Mouse (Mus musculus) hindbrain, embryonic 15.5 days (tissue): Measurements from ENCODE around the gene Kazn. TPM values are rescaled to one million over a fixed set of nuclear protein-coding genes. Genes with fewer than 3 reads are reported as not detected.

ENCODE experiments used
- ATAC-seq: fragments of 200-750 bp; cut with Nextera tagmentation; 2 replicates; pipeline ENCODE4 v1.8.0; 2017; ENCODE audit warnings: low read depth, moderate number of reproducible peaks, moderate TSS enrichment; ENCODE audit not compliant: low FRiP score
- H3K27ac ChIP-seq: fragments of 300-500 bp; sonication (generic); replicated peaks from 2 replicates; pipeline ENCODE4 v1.5.1; 2015; ENCODE audit warnings: mild to moderate bottlenecking, inconsistent platforms
- H3K27me3 ChIP-seq: fragments of 300-500 bp; sonication (generic); 2 replicates; pipeline ENCODE4 v1.6.1; 2015; ENCODE audit warnings: control low read depth, inconsistent platforms
- H3K36me3 ChIP-seq: fragments of 300-500 bp; sonication (generic); 2 replicates; pipeline ENCODE4 v1.6.1; 2015; ENCODE audit warnings: control low read depth, inconsistent platforms
- H3K4me1 ChIP-seq: fragments of 300-500 bp; sonication (generic); replicated peaks from 2 replicates; pipeline ENCODE4 v1.6.1; 2015; ENCODE audit warnings: control low read depth, inconsistent platforms
- H3K4me2 ChIP-seq: fragments of 300-500 bp; sonication (generic); 2 replicates; pipeline ENCODE4 v1.6.1; 2015; ENCODE audit warnings: moderate library complexity, mild to moderate bottlenecking, inconsistent platforms
- H3K4me3 ChIP-seq: fragments of 300-500 bp; sonication (generic); 2 replicates; pipeline ENCODE4 v1.5.1; 2015; ENCODE audit warnings: mild to moderate bottlenecking, inconsistent platforms
- H3K9ac ChIP-seq: fragments of 300-500 bp; sonication (generic); 2 replicates; pipeline ENCODE4 v1.6.1; 2015; ENCODE audit warnings: inconsistent platforms
- H3K9me3 ChIP-seq: fragments of 300-500 bp; sonication (generic); 2 replicates; pipeline ENCODE4 v1.6.1; 2016; ENCODE audit warnings: control low read depth, inconsistent platforms
- WGBS: fragments of 180-500 bp; shearing (Covaris S2); methylation state at CpG from one replicate; pipeline ENCODE4 v1.1.7; 2015; 5-methylcytosine and 5-hydroxymethylcytosine counted together
- polyA plus RNA-seq: library from polyadenylated mRNA; unstranded; fragments of >200 nt; fragmentation: Nextera tagmentation; extraction: Ambion mirVana; gene quantifications from 2 replicates; pipeline ENCODE4 v1.2.1, GENCODE M21; 2015

Kazn gene
- polyA plus RNA-seq, 1 experiment from 2014 or later: 29.7 TPM

GRCm38 (mm10) chr4:142217048-142217447 is 22.2 kb downstream of the Kazn start:
- no peak overlapping the region for H3K9ac ChIP-seq
- peaks cover 36% of the 10 kb centered on the region for H3K4me1 ChIP-seq
- no peak overlapping the region for H3K4me3 ChIP-seq
- H3K4me2 ChIP-seq: no peak overlapping the region
- H3K9me3 ChIP-seq: no peaks in the 10 kb centered on the region
- WGBS: 89% methylated on average over 6 of the region's 6 CpGs
- ATAC-seq: no peak
- H3K36me3 ChIP-seq: no peaks in the 10 kb centered on the region
- no peaks in the 10 kb centered on the region for H3K27me3 ChIP-seq
- no peak overlapping the region for H3K27ac ChIP-seq

GRCm38 (mm10) chr4:142215760-142216159 is 23.4 kb downstream of the Kazn start:
- WGBS: 79% methylated on average over 7 of the region's 7 CpGs
- Histone ChIP-seq H3K27ac (no peak overlapping the region), H3K4me1 (peaks cover 26% of the 10 kb centered on the region), H3K36me3 (no peaks in the 10 kb centered on the region), H3K4me2 (no peak overlapping the region), H3K4me3 (no peak overlapping the region), H3K27me3 (no peaks in the 10 kb centered on the region), H3K9ac (no peak overlapping the region), H3K9me3 (no peaks in the 10 kb centered on the region)
- no peak for ATAC-seq

- peaks cover 26% of the 10 kb centered on the region for H3K4me1 ChIP-seq
- H3K36me3 ChIP-seq: no peaks in the 10 kb centered on the region
- H3K4me2 ChIP-seq: no peak overlapping the region
- H3K4me3 ChIP-seq: no peak overlapping the region
- WGBS: 40% methylated on average over 6 of the region's 6 CpGs
- no peak overlapping the region for H3K27ac ChIP-seq
- ATAC-seq: no peak
- no peaks in the 10 kb centered on the region for H3K9me3 ChIP-seq
- H3K27me3 ChIP-seq: no peaks in the 10 kb centered on the region
- no peak overlapping the region for H3K9ac ChIP-seq
Observed at GRCm38 (mm10) chr4:142214532-142214931, 24.7 kb downstream of the Kazn start.

GRCm38 (mm10) chr4:142212425-142212824 is 26.8 kb downstream of the Kazn start:
- no peaks in the 10 kb centered on the region for H3K36me3 ChIP-seq

GRCm38 (mm10) chr4:142209884-142210283 is 29.3 kb downstream of the Kazn start:
- no peaks in the 10 kb centered on the region for H3K9me3 ChIP-seq
- no peaks in the 10 kb centered on the region for H3K27me3 ChIP-seq
- H3K4me3 ChIP-seq: no peak overlapping the region
- H3K9ac ChIP-seq: no peak overlapping the region
- WGBS: 79% methylated on average over 9 of the region's 9 CpGs
- H3K4me1 ChIP-seq: peaks cover 25% of the 10 kb centered on the region
- H3K36me3 ChIP-seq: no peaks in the 10 kb centered on the region
- no peak overlapping the region for H3K4me2 ChIP-seq
- no peak for ATAC-seq
- H3K27ac ChIP-seq: no peak overlapping the region

More at GRCm38 (mm10) chr4:142212425-142212824, 26.8 kb downstream of the Kazn start:
- 87% methylated on average over 9 of the region's 9 CpGs for WGBS
- H3K9me3 ChIP-seq: no peaks in the 10 kb centered on the region
- H3K4me3 ChIP-seq: no peak overlapping the region
- no peak overlapping the region for H3K4me2 ChIP-seq
- no peak overlapping the region for H3K9ac ChIP-seq
- no peaks in the 10 kb centered on the region for H3K27me3 ChIP-seq
- H3K4me1 ChIP-seq: peaks cover 26% of the 10 kb centered on the region
- no peak for ATAC-seq
- H3K27ac ChIP-seq: no peak overlapping the region

- Histone ChIP-seq H3K9me3 (no peaks in the 10 kb centered on the region), H3K4me2 (no peak overlapping the region), H3K36me3 (no peaks in the 10 kb centered on the region), H3K9ac (no peak overlapping the region), H3K27ac (no peak overlapping the region), H3K27me3 (no peaks in the 10 kb centered on the region), H3K4me3 (no peak overlapping the region), H3K4me1 (peaks cover 21% of the 10 kb centered on the region)
- 62% methylated on average over 7 of the region's 7 CpGs for WGBS
- no peak for ATAC-seq
Observed at GRCm38 (mm10) chr4:142209476-142209875, 29.7 kb downstream of the Kazn start.

- Histone ChIP-seq H3K27me3 (no peaks in the 10 kb centered on the region), H3K36me3 (no peaks in the 10 kb centered on the region), H3K9ac (no peak overlapping the region), H3K9me3 (no peaks in the 10 kb centered on the region), H3K27ac (no peak overlapping the region), H3K4me2 (no peak overlapping the region), H3K4me1 (no peaks in the 10 kb centered on the region; the same call in 1 of the 2 replicates), H3K4me3 (no peak overlapping the region)
- 81% methylated on average over 6 of the region's 6 CpGs for WGBS
- ATAC-seq: no peak
Observed at GRCm38 (mm10) chr4:142205693-142206092, 33.5 kb downstream of the Kazn start.

- H3K9me3 ChIP-seq: no peaks in the 10 kb centered on the region
- no peak overlapping the region for H3K4me3 ChIP-seq
- H3K9ac ChIP-seq: no peak overlapping the region
- H3K27me3 ChIP-seq: no peaks in the 10 kb centered on the region
- no peak for ATAC-seq
- H3K4me1 ChIP-seq: no peaks in the 10 kb centered on the region
- 59% methylated on average over 6 of the region's 6 CpGs for WGBS
- no peaks in the 10 kb centered on the region for H3K36me3 ChIP-seq
- no peak overlapping the region for H3K27ac ChIP-seq
- no peak overlapping the region for H3K4me2 ChIP-seq
Observed at GRCm38 (mm10) chr4:142196626-142197025, 42.6 kb downstream of the Kazn start.

- Histone ChIP-seq H3K4me2 (no peak overlapping the region), H3K36me3 (no peaks in the 10 kb centered on the region), H3K27ac (no peak overlapping the region), H3K9me3 (no peaks in the 10 kb centered on the region), H3K4me3 (no peak overlapping the region), H3K27me3 (no peaks in the 10 kb centered on the region), H3K9ac (no peak overlapping the region), H3K4me1 (no peaks in the 10 kb centered on the region)
- 97% methylated on average over 7 of the region's 7 CpGs for WGBS
- ATAC-seq: no peak
Observed at GRCm38 (mm10) chr4:142193780-142194179, 45.4 kb downstream of the Kazn start.

GRCm38 (mm10) chr4:142193151-142193578 is 46.0 kb downstream of the Kazn start:
- no peak for ATAC-seq
- H3K9ac ChIP-seq: no peak overlapping the region
- no peaks in the 10 kb centered on the region for H3K27me3 ChIP-seq
- no peak overlapping the region for H3K27ac ChIP-seq
- H3K4me1 ChIP-seq: 0 out of 2 replicates have a peak, but pooled peaks cover 6% of the 10 kb centered on the region
- no peaks in the 10 kb centered on the region for H3K36me3 ChIP-seq
- H3K9me3 ChIP-seq: no peaks in the 10 kb centered on the region
- no peak overlapping the region for H3K4me2 ChIP-seq
- no peak overlapping the region for H3K4me3 ChIP-seq
- WGBS: 92% methylated on average over 8 of the region's 8 CpGs

- 87% methylated on average over 8 of the region's 8 CpGs for WGBS
- Histone ChIP-seq H3K36me3 (no peaks in the 10 kb centered on the region), H3K9me3 (no peaks in the 10 kb centered on the region), H3K4me1 (0 out of 2 replicates have a peak, but pooled peaks cover 7% of the 10 kb centered on the region), H3K27me3 (no peaks in the 10 kb centered on the region), H3K4me3 (no peak overlapping the region), H3K27ac (no peak overlapping the region), H3K4me2 (no peak overlapping the region), H3K9ac (no peak overlapping the region)
- ATAC-seq: no peak
Observed at GRCm38 (mm10) chr4:142189960-142190359, 49.2 kb downstream of the Kazn start.

- Histone ChIP-seq H3K27ac (no peak overlapping the region), H3K4me1 (0 out of 2 replicates have a peak, but pooled peaks cover 7% of the 10 kb centered on the region), H3K4me3 (no peak overlapping the region), H3K9ac (no peak overlapping the region), H3K36me3 (no peaks in the 10 kb centered on the region), H3K9me3 (no peaks in the 10 kb centered on the region), H3K27me3 (no peaks in the 10 kb centered on the region), H3K4me2 (no peak overlapping the region)
- ATAC-seq: no peak
- WGBS: 73% methylated on average over 2 of the region's 2 CpGs
Observed at GRCm38 (mm10) chr4:142188501-142188900, 50.7 kb downstream of the Kazn start.

GRCm38 (mm10) chr4:142186155-142186554 is 53.0 kb downstream of the Kazn start:
- no peaks in the 10 kb centered on the region for H3K27me3 ChIP-seq
- H3K36me3 ChIP-seq: no peaks in the 10 kb centered on the region
- no peak overlapping the region for H3K4me3 ChIP-seq
- H3K27ac ChIP-seq: no peak overlapping the region
- ATAC-seq: no peak
- H3K4me2 ChIP-seq: no peak overlapping the region
- H3K9ac ChIP-seq: no peak overlapping the region
- 0 out of 2 replicates have a peak, but pooled peaks cover 7% of the 10 kb centered on the region for H3K4me1 ChIP-seq
- WGBS: 95% methylated on average over 3 of the region's 3 CpGs
- H3K9me3 ChIP-seq: no peaks in the 10 kb centered on the region
